Mouse (Mus musculus) G1E (cell line): ENCODE results near the gene Spata22. TPM values are rescaled to one million over a fixed set of nuclear protein-coding genes. Genes with fewer than 3 reads are reported as not detected.

Source experiments
- ATAC-seq: 2 replicates; pipeline ENCODE4 v1.8.0; 2016; ENCODE audit warnings: mild to moderate bottlenecking; ENCODE audit not compliant: insufficient number of reproducible peaks, poor library complexity, low FRiP score, severe bottlenecking; ENCODE audit errors: extremely low read depth
- DNase-seq: peaks from one replicate; pipeline ENCODE4 v3.0.0; 2012; ENCODE audit warnings: low spot score
- H3K27me3 ChIP-seq: 2 replicates; pipeline ENCODE4 v1.6.1; 2012; ENCODE audit warnings: mild to moderate bottlenecking, low read length, inconsistent platforms; ENCODE audit not compliant: insufficient read depth
- H3K36me3 ChIP-seq: replicated peaks from 2 replicates; pipeline ENCODE3; 2012; ENCODE audit warnings: mild to moderate bottlenecking, inconsistent platforms
- H3K4me1 ChIP-seq: 2 replicates; pipeline ENCODE4 v1.6.1; 2012; ENCODE audit warnings: low read depth, low read length, inconsistent platforms, mixed read lengths; ENCODE audit not compliant: insufficient read depth
- H3K4me3 ChIP-seq: 2 replicates; pipeline ENCODE4 v1.5.1; 2012; ENCODE audit warnings: low read depth, mild to moderate bottlenecking, inconsistent platforms, low read length, moderate library complexity, mixed read lengths
- H3K9me3 ChIP-seq: replicated peaks from 2 replicates; pipeline ENCODE4 v1.6.1; 2012; ENCODE audit warnings: inconsistent platforms
- CTCF ChIP-seq: IDR thresholded peaks from 2 replicates; pipeline ENCODE4 v1.5.1; 2012; ENCODE audit warnings: low read depth, low read length, inconsistent platforms, mixed read lengths
- GATA1 ChIP-seq: IDR thresholded peaks from 2 replicates; pipeline ENCODE4 v1.6.1; 2012; ENCODE audit warnings: borderline replicate concordance, low read length, inconsistent platforms, mixed read lengths
- GATA2 ChIP-seq: IDR thresholded peaks from 2 replicates; pipeline ENCODE4 v1.6.1; 2012; ENCODE audit warnings: low read depth, low read length, inconsistent platforms, borderline replicate concordance
- POLR2AphosphoS5 ChIP-seq: IDR thresholded peaks from 2 replicates; pipeline ENCODE4 v1.6.1; 2012; ENCODE audit warnings: low read depth, low read length, inconsistent platforms; ENCODE audit not compliant: insufficient replicate concordance
- TAL1 ChIP-seq: conservative IDR thresholded peaks from 2 replicates; pipeline ENCODE4 v1.6.1; 2012; ENCODE audit warnings: low read depth, low read length, inconsistent platforms, mixed read lengths
- polyA plus RNA-seq: library from polyadenylated mRNA; stranded (reverse); fragments of >175 nt; gene quantifications from 2 replicates; pipeline ENCODE4 v1.2.3, GENCODE M21; 2012
- total RNA-seq, 2 experiments: library from RNA; stranded (forward) in 1 of 2; stranded (reverse) in 1 of 2; fragments of 200-1000 nt in 1 of 2; fragments of >200 nt in 1 of 2; fragmentation: Nextera tagmentation in 1 of 2; gene quantifications; 2 replicates each; pipeline ENCODE4 v1.2.3; 2014 to 2017

The Spata22 gene
- total and polyA plus RNA-seq, 3 experiments = not detected

DNA sequence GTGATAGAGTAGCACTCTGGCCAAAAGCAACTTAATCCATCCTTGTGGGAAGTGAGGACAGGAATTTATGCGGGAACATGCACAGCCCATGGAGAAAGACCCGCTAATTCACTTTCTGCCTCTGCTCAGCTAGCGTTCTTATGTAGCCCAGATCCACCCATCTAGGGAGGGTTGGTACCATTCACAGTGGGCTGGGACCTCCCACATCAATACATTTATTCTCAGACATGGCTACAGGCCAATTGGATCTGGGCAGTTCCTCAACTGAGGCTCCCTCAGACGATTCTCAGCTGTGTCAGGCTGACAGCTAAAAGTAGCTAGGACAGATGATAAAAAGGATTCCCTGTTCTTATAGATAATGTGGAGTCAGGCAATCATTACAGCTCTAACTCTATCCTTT lies 2.2 kb upstream of the Spata22 start:
- no peak for DNase-seq
- TF ChIP-seq GATA2 = no peak
- TF ChIP-seq GATA1 = no peak
- no peak for TF ChIP-seq CTCF
- no peak for TF ChIP-seq POLR2AphosphoS5
- TF ChIP-seq TAL1 = no peak
- no peaks in the 10 kb centered on the region for H3K36me3 ChIP-seq
- H3K4me3 ChIP-seq = no peak overlapping the region
- peaks cover 9% of the 10 kb centered on the region; the same call in 1 of the 2 replicates for H3K27me3 ChIP-seq
- ATAC-seq = no peak
- H3K9me3 ChIP-seq = no peaks in the 10 kb centered on the region
- H3K4me1 ChIP-seq = peaks cover 4% of the 10 kb centered on the region

- no peak for DNase-seq
- TF ChIP-seq TAL1 (no peak), GATA2 (no peak), GATA1 (no peak), POLR2AphosphoS5 (no peak), CTCF (no peak)
- Histone ChIP-seq H3K27me3 (peaks cover 9% of the 10 kb centered on the region; the same call in 1 of the 2 replicates), H3K9me3 (no peaks in the 10 kb centered on the region), H3K4me1 (no peaks in the 10 kb centered on the region), H3K4me3 (no peak overlapping the region), H3K36me3 (no peaks in the 10 kb centered on the region)
- ATAC-seq = no peak
Measured at GRCm38 (mm10) chr11:73333357-73333756, 3.8 kb downstream of the Spata22 start.

DNA sequence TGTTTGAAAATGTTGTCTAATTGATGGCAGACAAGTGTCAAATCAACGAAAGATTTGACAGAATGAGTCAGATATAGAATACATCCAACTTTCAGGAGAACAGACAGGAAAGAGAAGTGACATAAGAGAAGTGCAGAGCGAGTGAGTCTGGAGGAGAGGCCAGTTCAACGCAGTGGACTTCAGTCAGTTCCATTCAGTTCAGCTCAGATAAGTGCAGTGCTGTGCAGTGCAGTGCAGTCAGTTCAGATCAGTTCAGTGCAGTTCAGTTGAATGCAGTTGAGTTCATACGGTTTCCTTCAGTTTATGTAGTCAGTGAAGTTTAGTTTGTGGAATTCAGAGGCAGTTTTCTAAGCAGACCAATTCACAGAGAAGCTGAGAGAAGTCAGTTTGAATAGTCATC lies 7.4 kb downstream of the Spata22 start:
- Histone ChIP-seq H3K4me3 (no peak overlapping the region), H3K27me3 (no peaks in the 10 kb centered on the region), H3K4me1 (no peaks in the 10 kb centered on the region), H3K9me3 (no peaks in the 10 kb centered on the region), H3K36me3 (no peaks in the 10 kb centered on the region)
- no peak for ATAC-seq
- no peak for TF ChIP-seq TAL1
- DNase-seq = no peak

- H3K36me3 ChIP-seq = no peaks in the 10 kb centered on the region
- no peaks in the 10 kb centered on the region for H3K4me1 ChIP-seq
- H3K9me3 ChIP-seq = no peaks in the 10 kb centered on the region
- TF ChIP-seq TAL1 (no peak), GATA2 (no peak), GATA1 (no peak), CTCF (no peak)
- no peaks in the 10 kb centered on the region for H3K27me3 ChIP-seq
- ATAC-seq (no peak), DNase-seq (no peak)
- no peak within 1 kb of the TSS for H3K4me3 ChIP-seq
Measured at GRCm38 (mm10) chr11:73350483-73350882, 20.9 kb downstream of the Spata22 start, which contains the start of gene Olfr20. Gene Olfr20, plus strand, starts transcription at chr11:73350783.

- DNase-seq (no peak), ATAC-seq (no peak)
- Histone ChIP-seq H3K36me3 (no peaks in the 10 kb centered on the region), H3K4me1 (no peaks in the 10 kb centered on the region), H3K27me3 (no peaks in the 10 kb centered on the region), H3K9me3 (no peaks in the 10 kb centered on the region), H3K4me3 (no peak within 1 kb of the TSS)
- TF ChIP-seq CTCF = no peak
- no peak for TF ChIP-seq GATA1
- no peak for TF ChIP-seq TAL1
- no peak for TF ChIP-seq POLR2AphosphoS5
- no peak for TF ChIP-seq GATA2
Measured at GRCm38 (mm10) chr11:73370946-73371345, 41.4 kb downstream of the Spata22 start, which contains the start of gene Olfr376. Gene Olfr376, plus strand, starts transcription at chr11:73371246.

DNA sequence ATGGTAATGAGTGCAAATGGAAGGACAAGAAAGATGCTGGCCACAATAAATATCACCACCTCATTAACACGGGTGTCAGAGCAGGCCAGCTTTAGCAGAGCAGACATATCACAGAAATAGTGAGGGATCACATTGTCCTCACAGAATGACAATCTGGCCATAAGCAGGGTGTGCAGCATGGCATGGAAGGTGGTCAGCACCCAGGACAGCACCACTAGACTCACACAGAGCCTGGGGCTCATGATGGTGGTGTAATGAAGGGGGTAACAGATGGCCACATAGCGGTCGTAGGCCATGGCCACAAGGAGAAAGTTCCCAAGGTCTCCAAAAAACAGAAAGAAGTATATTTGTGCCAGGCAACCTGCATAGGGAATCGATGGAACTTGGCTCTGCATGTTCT lies 65.8 kb downstream of the Spata22 start:
- ATAC-seq = no peak
- Histone ChIP-seq H3K9me3 (no peaks in the 10 kb centered on the region), H3K36me3 (no peaks in the 10 kb centered on the region), H3K27me3 (no peaks in the 10 kb centered on the region), H3K4me1 (no peaks in the 10 kb centered on the region), H3K4me3 (no peak overlapping the region)
- no peak for DNase-seq
- TF ChIP-seq GATA1 (no peak), CTCF (no peak), GATA2 (no peak), TAL1 (no peak), POLR2AphosphoS5 (no peak)

Other genes starting within 250 kb of the Spata22 start
- gene Itgae, start 239.2 kb upstream of the Spata22 start, total RNA-seq (2014; fragmentation: Nextera tagmentation) = 0.19 and 0.23 TPM in 2 replicates
- 0.05 and 0.06 TPM in 2 replicates for gene Itgae, start 239.2 kb upstream of the Spata22 start, total RNA-seq (2017)
- gene Itgae, start 239.2 kb upstream of the Spata22 start, polyA plus RNA-seq = 0.03 and 0.04 TPM in 2 replicates
- 16.7 and 18.4 TPM in 2 replicates for gene Haspin, start 191.4 kb upstream of the Spata22 start, total RNA-seq (2014; fragmentation: Nextera tagmentation)
- gene Haspin, start 191.4 kb upstream of the Spata22 start, total RNA-seq (2017) = 16.9 and 17.5 TPM in 2 replicates
- 19.5 and 23.1 TPM in 2 replicates for gene Haspin, start 191.4 kb upstream of the Spata22 start, polyA plus RNA-seq
- gene P2rx5, start 169.3 kb upstream of the Spata22 start, total RNA-seq (2014; fragmentation: Nextera tagmentation) = not detected in 2 replicates
- gene P2rx5, start 169.3 kb upstream of the Spata22 start, total RNA-seq (2017) = 0.05 TPM in 1 of 2 replicates, not detected in the other
- gene P2rx5, start 169.3 kb upstream of the Spata22 start, polyA plus RNA-seq = not detected in 2 replicates
- 54.7 and 66.2 TPM in 2 replicates for gene Emc6, start 152.7 kb upstream of the Spata22 start, total RNA-seq (2014; fragmentation: Nextera tagmentation)
- gene Emc6, start 152.7 kb upstream of the Spata22 start, total RNA-seq (2017) = 43.7 and 52.7 TPM in 2 replicates
- 178 and 243 TPM in 2 replicates for gene Emc6, start 152.7 kb upstream of the Spata22 start, polyA plus RNA-seq
- gene Tax1bp3, start 152.7 kb upstream of the Spata22 start, total RNA-seq (2014; fragmentation: Nextera tagmentation) = 7.4 and 9.2 TPM in 2 replicates
- gene Tax1bp3, start 152.7 kb upstream of the Spata22 start, total RNA-seq (2017) = 17.8 and 21.1 TPM in 2 replicates
- 4.1 and 9.0 TPM in 2 replicates for gene Tax1bp3, start 152.7 kb upstream of the Spata22 start, polyA plus RNA-seq
- 19.8 and 23.3 TPM in 2 replicates for gene Ctns, start 130.7 kb upstream of the Spata22 start, total RNA-seq (2014; fragmentation: Nextera tagmentation)
- gene Ctns, start 130.7 kb upstream of the Spata22 start, total RNA-seq (2017) = 28.7 and 30.6 TPM in 2 replicates
- gene Ctns, start 130.7 kb upstream of the Spata22 start, polyA plus RNA-seq = 1.9 and 3.6 TPM in 2 replicates
- gene Shpk, start 130.3 kb upstream of the Spata22 start, total RNA-seq (2014; fragmentation: Nextera tagmentation) = 2.1 and 2.4 TPM in 2 replicates
- 2.8 and 3.2 TPM in 2 replicates for gene Shpk, start 130.3 kb upstream of the Spata22 start, total RNA-seq (2017)
- 0.83 and 0.95 TPM in 2 replicates for gene Shpk, start 130.3 kb upstream of the Spata22 start, polyA plus RNA-seq
- gene Trpv1, start 95.4 kb upstream of the Spata22 start, total RNA-seq (2014; fragmentation: Nextera tagmentation) = not detected in 2 replicates
- 0.12 TPM in 1 of 2 replicates, not detected in the other for gene Trpv1, start 95.4 kb upstream of the Spata22 start, total RNA-seq (2017)
- gene Trpv1, start 95.4 kb upstream of the Spata22 start, polyA plus RNA-seq = not detected in 2 replicates
- not detected in 2 replicates for gene Trpv3, start 62.4 kb upstream of the Spata22 start, total RNA-seq (2014; fragmentation: Nextera tagmentation)
- gene Trpv3, start 62.4 kb upstream of the Spata22 start, total RNA-seq (2017) = under 0.01 and 0.16 TPM in 2 replicates
- gene Trpv3, start 62.4 kb upstream of the Spata22 start, polyA plus RNA-seq = not detected in 2 replicates
- not detected in 2 replicates for gene Aspa, start 145 bp upstream of the Spata22 start, total RNA-seq (2014; fragmentation: Nextera tagmentation)
- under 0.01 and 0.22 TPM in 2 replicates for gene Aspa, start 145 bp upstream of the Spata22 start, total RNA-seq (2017)
- not detected in 2 replicates for gene Aspa, start 145 bp upstream of the Spata22 start, polyA plus RNA-seq
- not detected in 2 replicates for gene Gm49340, start within 50 bp of the Spata22 start, total RNA-seq (2014; fragmentation: Nextera tagmentation)
- not detected in 2 replicates for gene Gm49340, start within 50 bp of the Spata22 start, total RNA-seq (2017)
- not detected in 2 replicates for gene Gm49340, start within 50 bp of the Spata22 start, polyA plus RNA-seq
- not detected in 2 replicates for gene Olfr20, start 21.0 kb downstream of the Spata22 start, total RNA-seq (2014; fragmentation: Nextera tagmentation)
- gene Olfr20, start 21.0 kb downstream of the Spata22 start, total RNA-seq (2017) = 0.11 TPM in 1 of 2 replicates, not detected in the other
- gene Olfr20, start 21.0 kb downstream of the Spata22 start, polyA plus RNA-seq = not detected in 2 replicates
- not detected in 2 replicates for gene Olfr376, start 41.5 kb downstream of the Spata22 start, total RNA-seq (2014; fragmentation: Nextera tagmentation)
- gene Olfr376, start 41.5 kb downstream of the Spata22 start, total RNA-seq (2017) = 0.27 TPM in 1 of 2 replicates, not detected in the other
- not detected in 2 replicates for gene Olfr376, start 41.5 kb downstream of the Spata22 start, polyA plus RNA-seq
- not detected in 2 replicates for gene Olfr1, start 69.9 kb downstream of the Spata22 start, total RNA-seq (2014; fragmentation: Nextera tagmentation)
- gene Olfr1, start 69.9 kb downstream of the Spata22 start, total RNA-seq (2017) = 0.06 and 0.16 TPM in 2 replicates
- not detected in 2 replicates for gene Olfr1, start 69.9 kb downstream of the Spata22 start, polyA plus RNA-seq
- gene Olfr378, start 98.7 kb downstream of the Spata22 start, total RNA-seq (2014; fragmentation: Nextera tagmentation) = not detected in 2 replicates
- 0.23 TPM in 1 of 2 replicates, not detected in the other for gene Olfr378, start 98.7 kb downstream of the Spata22 start, total RNA-seq (2017)
- not detected in 2 replicates for gene Olfr378, start 98.7 kb downstream of the Spata22 start, polyA plus RNA-seq
- not detected in 2 replicates for gene Olfr380, start 127.8 kb downstream of the Spata22 start, total RNA-seq (2014; fragmentation: Nextera tagmentation)
- gene Olfr380, start 127.8 kb downstream of the Spata22 start, total RNA-seq (2017) = not detected in 2 replicates
- gene Olfr380, start 127.8 kb downstream of the Spata22 start, polyA plus RNA-seq = not detected in 2 replicates
- gene Olfr381, start 161.9 kb downstream of the Spata22 start, total RNA-seq (2014; fragmentation: Nextera tagmentation) = not detected in 2 replicates
- 0.06 and 0.11 TPM in 2 replicates for gene Olfr381, start 161.9 kb downstream of the Spata22 start, total RNA-seq (2017)
- not detected in 2 replicates for gene Olfr381, start 161.9 kb downstream of the Spata22 start, polyA plus RNA-seq
- gene Olfr382, start 187.5 kb downstream of the Spata22 start, total RNA-seq (2014; fragmentation: Nextera tagmentation) = not detected in 2 replicates
- gene Olfr382, start 187.5 kb downstream of the Spata22 start, total RNA-seq (2017) = not detected in 2 replicates
- gene Olfr382, start 187.5 kb downstream of the Spata22 start, polyA plus RNA-seq = not detected in 2 replicates